Mouse (Mus musculus): ENCODE measurements around the gene Edf1.

Gene Edf1

GRCm38 (mm10) chr2:25560551-25560950, 2.9 kb downstream of the Edf1 start:
- in situ Hi-C loops (cut with MboI, MseI): no loop called here

DNA sequence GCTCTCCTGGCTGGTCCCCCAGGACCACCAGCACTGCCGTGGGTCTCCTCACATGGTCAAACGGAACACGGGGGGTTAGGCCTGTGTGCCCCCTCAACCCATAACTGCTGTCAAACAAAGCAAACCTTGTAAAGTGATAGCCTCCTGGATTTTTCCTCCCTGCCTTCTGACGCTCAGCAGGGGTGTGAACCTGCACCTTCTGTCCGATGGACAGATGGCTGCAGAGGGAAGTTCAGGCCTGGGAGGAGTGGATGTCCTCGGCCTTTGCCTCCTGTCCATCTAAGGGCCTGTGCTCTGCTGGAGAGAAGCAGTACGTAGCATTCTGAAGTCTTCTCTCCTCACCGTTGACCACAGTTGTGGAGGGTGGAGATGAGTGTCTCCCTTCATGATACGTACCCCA, 4.3 kb downstream of the Edf1 start:
- in situ Hi-C loops (cut with MboI, MseI): no loop called here

DNA sequence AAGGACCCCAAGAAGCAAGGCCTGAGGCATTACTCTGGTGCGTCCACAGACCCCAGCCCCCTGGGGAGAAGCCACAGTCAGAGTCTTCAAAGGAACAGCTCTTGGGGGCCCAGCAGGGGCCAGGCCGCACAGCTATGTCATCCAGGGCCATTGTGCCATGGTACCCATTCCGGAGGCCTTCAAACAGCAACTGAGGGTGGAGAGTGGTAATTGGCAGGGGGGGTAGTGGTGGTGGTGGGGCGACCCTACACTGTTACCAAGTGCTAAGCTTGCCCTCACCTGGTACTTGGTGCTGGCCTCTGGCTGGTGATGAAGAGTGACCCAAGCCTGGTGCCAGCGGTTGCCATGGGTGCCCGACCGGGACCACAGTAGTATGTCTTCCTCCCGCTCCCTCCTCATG, 8.1 kb downstream of the Edf1 start:
- in situ Hi-C loops (cut with MboI, MseI): no loop called here

DNA sequence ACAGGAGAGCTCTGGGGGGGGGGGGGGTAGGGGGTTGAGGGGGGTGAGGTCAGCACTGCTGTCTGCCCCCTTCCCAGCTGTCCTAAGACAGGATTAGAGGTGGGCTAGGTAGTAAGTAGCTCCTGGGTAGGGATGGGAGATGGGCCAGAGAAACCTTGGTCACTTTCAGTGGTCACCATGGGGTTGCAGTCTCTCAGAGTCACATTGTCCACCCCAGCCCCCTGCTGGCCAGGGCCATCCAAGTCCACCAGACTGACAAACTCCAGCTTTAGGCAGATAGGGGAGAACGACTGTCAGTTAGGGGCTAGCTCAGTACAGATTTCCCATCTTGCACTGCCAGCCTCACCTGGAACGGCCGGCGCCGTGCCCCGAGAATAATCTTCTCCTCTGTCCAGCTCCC, 8.9 kb downstream of the Edf1 start:
- in situ Hi-C loops (cut with MboI, MseI): no loop called here

DNA sequence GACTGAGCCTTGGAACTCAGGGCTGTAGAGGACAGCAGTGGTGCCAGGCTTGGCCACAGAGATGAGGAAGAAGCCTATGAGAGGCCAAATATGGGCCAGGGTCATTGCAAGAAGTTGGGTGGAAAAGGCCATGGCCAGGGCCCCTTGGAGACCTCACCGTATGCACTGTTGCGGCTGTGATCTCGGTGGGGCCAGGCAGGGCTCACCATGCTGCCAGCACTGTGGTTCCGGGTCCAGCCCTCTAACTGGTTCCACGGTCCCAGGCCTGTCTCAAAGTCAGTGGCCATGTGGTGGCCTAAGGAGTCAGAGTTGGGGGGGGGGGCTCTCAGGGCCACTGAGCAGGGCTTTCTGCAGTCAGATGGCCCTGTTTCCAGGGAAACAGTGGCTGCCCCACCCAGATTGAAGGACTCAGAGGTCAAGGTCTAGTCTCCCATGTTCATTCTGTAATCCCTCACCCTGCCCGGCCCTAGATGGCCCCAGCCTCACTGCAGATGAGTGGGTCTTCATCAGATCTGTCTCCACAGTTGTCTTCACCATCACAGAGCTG, 10.9 kb downstream of the Edf1 start:
- in situ Hi-C loops (cut with MboI, MseI): no loop called here

GRCm38 (mm10) chr2:25569323-25569722, 11.7 kb downstream of the Edf1 start:
- in situ Hi-C loops (cut with MboI, MseI): no loop called here

DNA sequence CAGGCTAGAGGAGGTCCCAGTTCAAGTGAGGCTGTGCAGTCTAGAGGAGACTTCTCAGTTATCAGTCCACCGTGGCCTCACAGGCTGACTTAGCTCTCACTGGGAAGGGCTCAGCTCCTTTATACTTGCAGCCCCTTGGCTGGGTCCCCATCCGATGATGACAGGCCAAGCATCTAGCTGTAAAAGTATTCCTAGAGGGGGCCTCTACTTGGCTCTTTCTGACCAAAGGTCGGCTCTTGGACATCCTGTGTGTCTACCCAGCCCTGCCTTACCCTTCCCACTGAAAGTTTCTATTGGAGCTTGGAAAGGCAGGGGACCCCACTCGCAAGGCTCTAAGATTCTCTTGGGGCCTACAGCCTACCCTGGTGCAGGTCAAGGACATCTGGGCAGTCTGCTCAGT, 13.6 kb downstream of the Edf1 start:
- in situ Hi-C loops (cut with MboI, MseI): no loop called here

DNA sequence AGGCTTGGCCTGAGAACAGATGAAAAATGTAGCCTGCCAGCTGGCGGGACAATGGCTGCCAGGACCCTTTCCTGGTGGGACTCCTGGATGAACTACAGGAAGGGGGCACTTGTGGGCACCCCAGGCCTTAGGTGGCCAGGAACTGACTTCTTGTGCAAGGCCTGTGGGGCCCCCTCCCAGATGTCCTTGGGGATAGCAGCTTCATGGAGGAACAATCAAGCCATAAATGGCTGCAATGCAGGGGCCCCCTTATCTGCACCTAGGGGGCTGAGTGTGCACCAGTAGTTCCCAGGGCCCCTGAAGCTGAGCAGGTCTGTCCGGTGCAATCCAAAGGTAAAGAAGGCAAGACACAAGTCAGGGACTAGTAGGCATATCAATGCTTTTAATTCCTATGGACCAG, 15.4 kb downstream of the Edf1 start:
- in situ Hi-C loops (cut with MboI, MseI): no loop called here

DNA sequence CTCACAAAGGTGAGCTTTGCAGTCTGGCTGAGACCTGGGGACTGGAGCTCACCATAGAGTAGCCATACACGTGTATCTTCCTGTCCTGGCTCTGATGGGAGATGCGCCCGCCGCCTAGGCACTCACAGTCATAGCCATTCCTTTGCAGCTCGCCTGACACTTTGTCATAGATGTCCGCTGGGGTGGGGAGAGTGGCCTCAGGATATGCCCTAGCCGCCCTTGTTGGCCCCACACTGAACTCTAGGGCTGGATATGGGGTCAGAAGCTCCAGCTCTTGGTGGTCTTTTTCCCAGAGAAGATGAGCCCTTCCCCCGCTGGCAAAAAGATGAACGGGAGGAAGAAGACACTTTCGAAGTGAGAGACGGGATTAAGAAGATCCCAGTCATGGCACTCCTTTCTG, 16.5 kb downstream of the Edf1 start:
- in situ Hi-C loops (cut with MboI, MseI): no loop called here

DNA sequence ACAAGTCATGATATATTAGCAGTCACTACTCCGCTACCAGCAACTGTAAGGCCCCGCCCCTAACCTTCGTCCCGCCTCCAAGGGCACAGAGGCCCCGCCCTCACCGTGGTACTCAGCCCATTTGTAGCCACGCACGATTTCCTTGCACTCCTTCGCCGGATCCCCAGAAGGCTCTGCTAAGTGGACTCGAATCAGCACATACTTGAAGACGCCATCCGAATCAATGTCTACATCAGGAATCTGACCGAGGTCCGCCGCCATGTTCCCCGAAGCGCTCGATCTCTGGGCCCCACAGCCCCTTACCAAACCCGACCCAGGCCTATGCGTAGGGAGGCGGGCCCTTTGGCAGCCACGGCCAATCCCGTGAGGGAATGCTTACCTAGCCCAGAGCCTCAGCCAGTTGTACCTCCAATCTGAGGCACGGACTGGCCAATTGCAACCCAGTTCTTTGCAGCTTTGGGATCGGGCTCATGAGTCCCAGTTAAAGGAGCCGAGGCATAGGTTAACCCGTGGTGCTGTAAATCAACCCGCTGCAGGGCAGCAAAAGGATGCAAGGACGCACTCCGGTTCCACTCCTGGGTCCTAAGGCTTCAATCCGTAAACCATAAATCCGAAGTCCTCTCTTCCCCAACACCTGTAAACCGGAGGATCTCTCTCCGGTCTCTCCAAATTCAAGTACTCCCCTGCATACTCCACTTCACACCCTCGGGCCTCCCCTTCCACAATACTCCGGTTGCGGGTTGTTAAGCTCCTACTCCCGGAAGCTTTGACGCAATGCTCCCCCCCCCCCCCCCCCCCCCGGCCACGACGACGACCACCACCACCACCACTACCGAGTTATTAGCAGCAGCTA, 17.2 kb downstream of the Edf1 start, which contains the start of the genes Mamdc4 and Phpt1:
Gene Mamdc4, minus strand, starts transcription at position 267 of the 853 bp plus-strand sequence.
Gene Phpt1, minus strand, starts transcription at position 646 of the 853 bp plus-strand sequence.
- in situ Hi-C loops (cut with MboI, MseI): no loop called here

DNA sequence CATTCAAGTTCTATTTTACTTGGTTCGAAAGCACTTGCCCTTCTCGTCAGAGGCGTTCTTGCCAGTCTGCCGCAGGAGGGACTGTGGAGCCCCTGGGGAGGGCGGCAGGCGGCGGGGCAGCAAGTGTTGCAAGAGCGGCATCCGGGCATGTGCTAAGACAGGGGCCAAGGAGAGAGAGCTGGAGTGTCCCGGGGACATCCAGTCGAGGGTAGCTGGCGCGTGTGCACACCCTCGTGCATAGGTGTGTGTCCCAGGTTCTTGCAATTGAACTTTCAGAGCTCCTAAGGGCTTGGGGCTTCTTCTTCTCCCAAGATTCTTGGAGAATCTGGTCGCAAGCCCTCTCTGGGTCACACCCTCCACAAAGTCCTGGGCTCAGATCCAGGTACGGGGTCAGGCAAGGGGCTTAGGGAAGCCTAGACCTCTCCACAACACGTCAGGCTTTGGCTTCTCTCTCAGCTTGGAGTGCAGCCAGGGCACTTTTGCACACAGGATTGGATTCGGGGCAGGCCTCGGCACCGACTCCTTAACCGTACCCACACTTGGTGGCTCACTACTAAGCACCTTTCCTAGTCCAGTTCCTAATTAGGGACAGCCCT, 17.9 kb downstream of the Edf1 start:
- in situ Hi-C loops (cut with MboI, MseI): no loop called here

DNA sequence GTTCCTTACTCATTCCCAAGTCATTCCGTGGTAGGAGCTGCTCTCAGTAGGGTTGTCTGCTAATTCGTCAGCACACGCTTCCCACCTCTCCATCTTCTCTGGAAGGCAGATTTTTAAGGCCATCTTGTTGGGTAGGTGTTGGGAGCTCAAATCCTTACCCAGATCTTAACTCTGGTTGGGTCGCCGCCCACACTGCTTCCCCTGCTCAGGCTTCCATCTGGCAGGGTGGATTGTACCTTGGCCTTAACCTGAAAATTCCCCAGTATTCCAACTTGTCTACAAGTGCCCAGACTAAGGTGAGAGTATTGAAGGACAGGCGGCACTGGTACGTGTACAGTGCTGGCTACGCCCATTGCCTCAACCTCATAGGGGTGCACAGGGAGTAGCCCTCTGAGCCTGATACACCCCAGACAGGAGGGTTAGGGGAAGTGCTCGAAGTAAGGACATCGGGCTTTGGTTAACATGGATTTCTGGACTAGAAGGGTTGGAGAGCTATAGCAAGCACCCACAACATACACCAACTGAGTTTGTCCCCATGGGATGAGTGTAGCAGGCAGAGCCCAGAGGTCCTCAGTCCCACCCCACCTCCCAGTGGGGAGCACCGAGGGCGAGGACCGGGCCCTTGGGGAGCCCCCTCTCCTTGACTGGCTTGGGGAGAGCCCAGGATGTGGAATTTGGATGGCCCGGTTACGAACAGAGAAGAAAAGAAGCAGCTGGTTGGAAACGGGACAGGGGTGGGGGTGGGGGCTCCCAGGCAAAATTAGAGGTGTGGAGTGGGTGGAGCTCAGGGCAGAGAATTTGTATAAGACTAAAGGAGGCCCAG, 18.6 kb downstream of the Edf1 start:
- in situ Hi-C loops (cut with MboI, MseI): no loop called here

GRCm38 (mm10) chr2:25576965-25577891, 19.6 kb downstream of the Edf1 start:
- in situ Hi-C loops (cut with MboI, MseI): no loop called here

GRCm38 (mm10) chr2:25577951-25578795, 20.5 kb downstream of the Edf1 start:
- in situ Hi-C loops (cut with MboI, MseI): no loop called here

DNA sequence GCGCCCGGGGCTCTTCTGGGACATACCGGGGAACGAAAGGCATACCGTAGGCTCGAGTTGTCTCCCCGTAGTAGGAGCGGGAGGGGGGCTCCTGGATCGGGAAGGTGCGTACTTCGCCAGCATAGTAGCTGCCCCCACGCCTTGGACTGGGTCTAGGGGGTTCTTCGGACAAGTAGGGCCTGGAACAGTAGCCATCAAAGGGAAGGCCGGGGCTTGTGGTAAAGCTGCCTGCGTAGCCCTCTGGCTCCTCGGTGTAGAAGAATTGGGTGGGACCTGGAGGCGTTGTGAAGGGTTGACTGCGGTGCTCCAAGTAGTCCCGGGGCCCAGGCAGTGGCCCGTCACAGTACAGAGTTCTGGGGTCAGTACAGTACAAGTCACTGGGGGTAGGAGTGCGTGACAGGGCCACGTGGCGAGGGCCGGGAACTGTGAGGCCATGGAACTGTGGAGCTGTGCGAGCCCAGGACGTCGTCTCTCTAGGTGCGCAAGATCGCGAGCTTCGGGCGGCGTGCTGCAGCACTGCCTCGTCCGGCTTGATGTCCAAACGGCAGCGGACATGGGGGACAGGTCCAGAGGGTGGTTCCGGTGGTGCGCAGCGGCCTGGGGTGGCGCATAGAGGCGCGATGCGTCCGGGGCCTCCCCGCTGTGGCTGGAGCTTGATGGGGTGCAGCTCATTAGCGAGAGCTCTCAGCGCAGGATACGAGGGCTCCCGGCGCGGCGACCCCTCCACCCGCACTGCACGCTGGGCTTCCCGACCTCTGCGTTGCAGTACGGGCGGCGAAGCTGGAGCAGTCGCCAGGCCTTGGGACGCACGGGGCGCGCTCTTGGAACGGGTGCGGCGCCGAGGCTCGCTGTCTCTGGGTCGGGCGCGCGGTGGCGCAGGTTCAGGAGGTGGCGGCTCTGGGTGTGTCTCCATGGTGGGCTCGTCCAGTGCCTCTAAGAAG, 21.4 kb downstream of the Edf1 start:
- in situ Hi-C loops (cut with MboI, MseI): no loop called here

- in situ Hi-C loops (cut with MboI, MseI): no loop called here
Measured at GRCm38 (mm10) chr2:25579737-25580460, 22.3 kb downstream of the Edf1 start.

GRCm38 (mm10) chr2:25580621-25581101, 23.0 kb downstream of the Edf1 start:
- in situ Hi-C loops (cut with MboI, MseI): no loop called here

DNA sequence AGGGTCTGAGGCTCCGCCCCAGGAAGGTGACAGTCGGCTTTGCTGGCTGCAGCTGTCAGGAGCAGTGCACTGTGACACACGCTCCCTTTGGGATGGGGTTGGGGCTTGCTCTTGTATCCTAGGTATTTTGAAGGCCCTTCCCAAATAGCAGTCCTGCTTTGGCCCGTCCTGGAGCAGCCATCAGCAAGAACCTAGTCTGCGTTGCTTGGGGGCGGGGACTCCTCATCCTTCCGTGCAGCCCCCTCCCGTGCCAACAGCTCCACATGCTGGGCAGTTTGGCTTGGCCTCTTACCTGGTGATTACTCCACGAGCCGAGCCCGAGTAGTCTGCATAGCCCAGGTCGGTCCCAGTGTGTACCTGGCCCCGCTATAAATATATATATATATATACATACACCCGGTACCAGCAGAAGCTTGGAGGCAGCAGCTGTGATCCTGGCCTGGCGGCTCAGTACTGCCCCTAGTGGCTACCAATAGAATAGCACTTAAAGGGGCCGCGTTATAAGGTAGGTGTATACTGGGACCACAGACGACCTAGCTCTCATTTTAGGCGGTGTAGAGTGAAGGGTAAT, 23.7 kb downstream of the Edf1 start, which contains the start of gene Ajm1:
Gene Ajm1, minus strand, starts transcription at position 464 of the 571 bp plus-strand sequence.
- in situ Hi-C loops (cut with MboI, MseI): no loop called here
